Mouse (Mus musculus) telencephalon, adult 2 months (tissue): Measurements from ENCODE around the gene Tomm6.

Source experiments
- DNase-seq: peaks from one replicate; pipeline ENCODE4 v3.0.0-alpha.2; 2011; ENCODE audit warnings: low read depth, low spot score

Tomm6 gene

DNA sequence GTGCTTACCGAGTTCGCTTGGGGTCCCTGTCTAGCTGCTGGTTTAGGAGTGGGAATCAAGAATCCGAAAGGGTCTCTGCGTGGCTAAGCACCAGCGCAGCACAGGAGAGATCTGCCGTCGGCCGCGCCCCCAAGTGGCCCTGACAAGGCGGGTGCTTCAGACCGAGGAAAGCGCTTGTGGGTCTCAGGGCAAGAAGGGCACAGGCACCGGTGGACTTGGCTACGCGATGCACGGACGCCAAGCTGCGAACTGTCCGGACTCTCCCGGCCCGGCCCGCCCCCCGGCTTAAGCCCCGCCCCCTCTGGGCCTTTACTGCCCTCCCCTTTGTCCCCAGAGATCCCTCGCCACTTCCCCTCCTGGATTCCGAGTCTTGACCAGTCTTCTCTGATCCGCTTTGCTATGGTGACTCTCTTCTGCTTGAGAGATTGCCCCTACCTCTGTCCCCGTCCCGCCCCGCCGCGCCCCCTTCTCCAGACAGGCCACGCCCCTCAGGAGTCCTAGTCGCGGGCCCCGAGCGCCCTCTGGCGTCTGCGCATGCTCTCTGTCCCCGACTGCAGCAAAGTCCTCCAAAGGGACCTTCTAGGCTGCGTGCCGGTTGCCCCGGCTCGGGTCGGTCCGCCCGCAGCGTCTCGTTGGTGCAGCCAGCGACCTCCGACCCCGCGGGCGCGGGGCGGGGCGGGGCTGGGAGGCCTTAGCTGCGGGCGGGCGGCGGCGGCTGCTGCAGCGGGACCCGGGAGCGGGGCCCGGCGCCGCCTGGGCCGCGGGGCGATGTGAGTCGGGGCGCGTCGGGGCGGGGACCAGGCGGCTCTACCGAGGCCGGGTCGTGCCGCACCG lies 6.5 kb upstream of the Tomm6 start, which contains the start of gene Prickle4:
Gene Prickle4 (minus strand): TSS at position 234 of the 834 bp plus-strand sequence.
- DNase-seq = peak; percentile 89

GRCm38 (mm10) chr17:47694442-47694502 lies 6.1 kb upstream of the Tomm6 start, which contains the start of gene Gm21981:
Gm21981 (minus strand) TSS chr17:47694455.
- DNase-seq = no peak

DNA sequence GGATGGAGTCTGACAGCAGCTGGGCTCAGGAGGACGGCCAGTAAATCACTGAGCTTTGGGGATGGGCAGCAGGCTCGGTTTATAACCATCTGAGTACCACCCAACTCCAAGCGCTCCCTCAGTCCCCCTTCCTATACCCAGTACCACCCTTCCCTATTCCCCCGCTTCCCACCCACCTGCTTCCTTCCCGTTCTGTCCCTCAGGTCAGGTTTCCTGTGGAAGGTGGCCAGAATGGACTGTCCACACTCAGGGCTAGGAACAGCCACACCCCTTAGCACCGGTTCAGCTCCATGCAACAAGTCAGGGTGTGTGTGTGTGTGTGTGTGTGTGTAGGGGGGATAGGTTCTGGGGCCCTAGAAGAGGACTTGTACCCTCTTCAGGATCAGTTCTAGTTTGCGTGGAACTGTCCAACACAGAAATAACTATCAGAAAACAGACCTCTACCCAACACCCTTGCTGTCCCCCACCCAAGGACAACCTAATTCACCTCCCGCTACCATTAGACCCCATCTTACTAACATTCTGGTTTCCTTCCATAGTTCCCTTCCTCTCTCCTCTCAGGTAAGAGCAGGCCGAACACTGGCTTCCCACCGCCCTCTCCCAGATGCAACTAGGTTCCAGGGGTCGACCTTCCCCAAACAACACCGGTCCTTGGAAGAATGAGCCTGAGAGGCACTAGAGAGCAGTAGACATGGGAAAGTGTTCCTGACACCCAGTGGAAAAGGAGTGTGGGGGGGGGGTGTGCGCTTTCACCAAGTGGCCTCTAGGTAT lies 5.7 kb upstream of the Tomm6 start:
- DNase-seq = no peak

DNA sequence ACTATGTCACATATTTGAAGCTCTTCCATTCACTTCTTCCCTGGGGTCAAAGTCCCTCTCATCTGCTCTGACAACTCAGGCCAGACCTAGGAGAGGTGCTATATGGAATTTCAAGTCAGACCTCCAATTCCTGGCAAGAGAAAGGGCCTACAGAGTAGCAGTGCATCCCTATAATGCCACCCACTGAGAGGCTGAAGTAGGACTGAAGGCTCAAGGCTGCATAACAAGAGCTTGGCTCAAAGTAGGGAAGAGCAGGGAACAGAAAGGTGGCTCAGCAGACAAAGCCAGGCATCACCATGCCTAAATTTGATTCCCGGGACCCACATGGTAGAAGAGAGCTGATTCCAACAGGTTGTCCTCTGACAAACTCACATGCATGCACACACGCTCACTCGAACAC lies 3.5 kb upstream of the Tomm6 start:
- no peak for DNase-seq

DNA sequence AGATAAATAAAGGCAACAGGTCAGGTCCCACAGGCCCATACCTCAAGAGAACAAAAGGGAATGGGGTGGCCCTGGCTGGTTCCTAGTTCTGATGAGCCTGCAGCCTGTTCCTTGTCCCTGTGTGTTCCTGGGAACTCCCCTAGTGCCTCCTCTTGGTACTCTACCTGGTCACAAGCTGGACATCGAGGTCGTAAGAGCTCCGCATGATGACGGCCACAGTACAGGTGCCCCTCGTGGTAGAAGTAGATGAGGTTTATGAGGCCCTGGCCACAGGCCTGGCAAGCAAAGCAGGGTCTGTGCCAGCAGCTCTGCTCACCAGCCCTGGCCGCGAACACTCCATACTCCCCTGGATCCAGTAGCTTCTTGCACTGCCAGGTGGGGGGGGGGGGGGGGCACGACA lies 1.7 kb upstream of the Tomm6 start:
- DNase-seq = no peak

DNA sequence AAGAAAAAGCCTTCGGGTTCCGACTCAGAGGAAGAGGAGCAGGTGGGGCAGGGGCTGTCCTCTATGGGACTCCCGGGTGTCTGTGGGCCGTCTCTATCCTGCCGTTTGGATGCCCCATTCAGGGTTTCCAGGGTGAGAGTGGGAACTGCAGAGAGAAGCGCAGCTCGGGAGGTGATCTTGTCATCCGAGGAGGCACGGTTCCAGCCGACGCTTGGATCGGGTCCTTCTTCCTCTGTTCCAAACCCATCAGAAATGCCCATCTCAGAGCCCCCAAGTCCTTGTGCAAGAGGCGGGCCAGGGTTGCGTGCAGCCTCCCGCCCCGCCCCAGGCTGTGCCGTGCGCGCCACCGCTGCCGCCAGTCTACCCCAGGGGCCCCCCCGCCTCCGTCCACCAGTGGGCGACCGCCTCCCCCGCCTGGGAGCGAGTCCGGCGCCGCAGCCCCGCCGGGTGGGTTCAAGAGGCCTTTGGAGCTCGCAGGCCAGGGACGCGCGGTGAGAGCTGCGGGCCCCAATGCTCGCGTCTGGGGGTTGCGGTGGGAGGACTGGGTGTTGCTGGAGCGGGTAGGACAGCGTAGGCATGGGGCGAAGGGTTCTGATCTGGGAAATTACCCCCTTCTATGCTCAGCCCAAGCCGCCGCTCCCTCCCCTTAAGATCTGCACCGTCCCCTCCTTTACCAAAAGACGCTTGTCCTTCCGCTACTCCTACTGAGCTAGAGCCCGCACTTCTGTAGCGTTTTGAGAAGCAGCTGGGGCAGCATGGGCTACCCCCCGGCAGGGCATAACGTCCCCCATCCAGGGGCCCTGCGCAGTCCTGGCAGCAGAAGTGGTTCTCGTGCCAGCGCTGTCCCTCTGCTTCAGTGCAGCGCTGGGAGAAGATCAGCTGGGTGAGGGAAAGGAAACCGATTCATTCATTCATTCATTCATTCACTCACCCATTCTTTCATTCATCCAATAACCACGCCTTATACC lies 706 bp upstream of the Tomm6 start, which contains the start of gene Frs3:
Gene Frs3 (plus strand): TSS at position 423 of the 968 bp plus-strand sequence.
- no peak for DNase-seq

DNA sequence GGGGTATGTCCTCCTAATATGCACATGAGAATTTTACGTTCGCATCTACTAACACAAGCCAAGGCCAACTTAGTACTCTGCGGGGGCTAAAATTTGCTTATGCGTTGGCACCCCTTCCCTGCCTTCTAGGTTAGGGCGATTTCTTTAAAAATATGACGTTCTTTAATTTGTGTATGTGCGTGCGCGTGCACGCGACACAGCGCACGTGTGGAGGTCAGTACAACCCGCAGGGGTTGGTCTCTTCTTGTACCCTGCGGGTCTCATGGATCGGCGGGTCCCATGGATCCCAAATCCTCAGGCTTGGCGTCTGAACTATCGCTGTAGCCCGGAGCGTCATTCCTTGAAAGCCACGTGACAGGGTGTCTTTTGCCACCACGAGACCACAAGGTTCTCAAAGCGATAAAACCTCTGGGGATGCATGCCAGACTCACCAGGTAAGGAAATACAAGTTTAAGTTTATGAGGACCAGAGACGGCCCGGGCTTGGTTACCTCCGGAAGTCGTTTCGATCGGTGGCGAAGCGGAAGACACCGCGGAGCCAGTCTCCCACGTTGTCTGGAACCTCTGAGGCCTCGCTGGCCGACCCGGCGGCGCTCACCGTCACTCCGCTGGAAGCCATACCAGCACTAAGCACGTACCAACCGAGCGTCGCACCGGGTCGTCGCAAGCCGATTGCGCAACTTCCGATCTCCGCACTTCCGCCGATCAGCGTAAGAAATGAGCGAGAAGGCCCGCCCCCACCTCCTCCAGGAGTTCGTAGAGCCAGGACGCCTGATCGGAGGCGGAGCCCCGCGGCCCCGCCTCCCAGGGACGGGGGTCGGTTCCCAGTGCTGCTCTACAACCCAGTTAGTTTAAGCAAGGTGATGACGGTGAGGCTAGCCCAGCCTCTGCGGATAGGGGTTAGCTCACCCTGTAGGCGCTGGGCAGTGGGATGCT lies 510 bp downstream of the Tomm6 start:
- peak; percentile 98 for DNase-seq

GRCm38 (mm10) chr17:47682836-47683235 lies 5.3 kb downstream of the Tomm6 start:
- DNase-seq = no peak

DNA sequence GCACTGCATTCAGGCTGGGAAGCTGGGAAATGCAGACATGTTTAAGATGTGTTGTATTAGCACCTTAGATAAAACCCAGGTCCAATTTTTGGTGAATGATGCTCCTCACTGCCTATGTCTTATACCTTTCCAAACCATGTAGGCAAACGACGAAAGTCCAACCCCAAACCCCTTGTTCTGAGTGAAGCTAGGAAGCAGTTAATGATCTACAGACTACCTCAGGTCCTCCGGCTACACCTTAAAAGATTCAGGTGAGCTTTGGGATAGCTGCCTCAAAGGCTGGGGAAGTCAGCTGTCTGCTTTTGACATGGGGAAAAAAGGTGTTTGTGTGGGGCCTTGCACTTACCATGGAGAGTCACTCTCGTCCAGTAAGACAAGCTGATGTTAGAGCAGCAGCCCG lies 9.5 kb downstream of the Tomm6 start:
- no peak for DNase-seq

- no peak for DNase-seq
Observed at GRCm38 (mm10) chr17:47678238-47678637, 9.9 kb downstream of the Tomm6 start.

- DNase-seq = no peak
Observed at GRCm38 (mm10) chr17:47676581-47676980, 11.6 kb downstream of the Tomm6 start.

- no peak for DNase-seq
Observed at GRCm38 (mm10) chr17:47672311-47673111, 15.7 kb downstream of the Tomm6 start.

DNA sequence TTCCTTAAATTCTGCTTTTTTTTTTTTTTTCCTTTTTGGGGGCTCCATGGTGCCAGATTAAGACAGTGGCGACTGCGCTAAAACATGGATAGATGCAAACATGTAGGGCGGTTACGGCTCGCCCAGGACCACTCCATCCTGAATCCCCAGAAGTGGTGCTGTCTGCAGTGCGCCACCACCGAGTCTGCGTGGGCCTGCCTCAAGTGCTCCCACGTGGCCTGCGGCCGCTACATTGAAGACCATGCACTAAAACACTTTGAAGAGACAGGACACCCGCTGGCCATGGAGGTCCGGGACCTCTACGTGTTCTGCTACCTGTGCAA lies 16.2 kb downstream of the Tomm6 start:
- DNase-seq = no peak

GRCm38 (mm10) chr17:47669166-47669565 lies 19.0 kb downstream of the Tomm6 start:
- DNase-seq = no peak

- no peak for DNase-seq
Observed at GRCm38 (mm10) chr17:47664474-47664873, 23.7 kb downstream of the Tomm6 start.

DNA sequence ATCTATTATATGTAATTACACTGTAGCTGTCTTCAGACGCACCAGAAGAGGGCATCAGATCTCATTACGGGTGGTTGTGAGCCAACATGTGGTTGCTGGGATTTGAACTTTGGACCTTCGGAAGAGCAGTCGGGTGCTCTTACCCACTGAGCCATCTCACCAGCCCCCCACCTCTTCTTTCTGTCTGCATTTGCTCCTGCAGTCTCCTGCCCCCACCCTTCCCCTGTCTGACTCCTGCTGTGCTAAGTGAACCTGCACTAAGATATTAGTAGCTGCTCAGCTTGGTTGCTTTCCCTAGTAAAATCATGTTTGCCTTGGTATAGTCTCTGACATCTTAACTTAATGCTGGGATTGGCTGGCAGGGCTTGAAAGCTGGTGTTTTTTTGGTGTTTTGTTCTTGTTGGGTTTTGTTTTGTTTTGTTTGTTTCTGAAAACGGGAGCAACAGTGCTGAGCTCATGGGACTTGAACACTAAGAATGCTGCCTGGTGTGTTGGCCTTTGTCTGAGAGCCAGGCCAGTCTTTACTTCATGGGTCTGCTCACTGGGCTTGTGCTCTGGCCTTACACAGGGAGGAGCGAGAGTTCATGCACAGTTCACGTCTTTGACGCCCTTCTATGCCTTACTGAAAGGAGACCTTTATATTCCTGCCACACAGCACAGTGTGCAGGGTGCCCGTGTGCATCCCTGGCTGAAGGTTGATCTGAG lies 25.0 kb downstream of the Tomm6 start:
- no peak for DNase-seq

- DNase-seq = no peak
Observed at GRCm38 (mm10) chr17:47658741-47659243, 29.4 kb downstream of the Tomm6 start.

- no peak for DNase-seq
Observed at GRCm38 (mm10) chr17:47657901-47658300, 30.3 kb downstream of the Tomm6 start.

- no peak for DNase-seq
Observed at GRCm38 (mm10) chr17:47655697-47656096, 32.5 kb downstream of the Tomm6 start.
